Mouse (Mus musculus): ENCODE measurements at regions not wholly inside any gene's neighbourhood (a gene's known extent, or its start where the extent isn't known, plus 50 kb on each side); places are given as distances from the start of the nearest gene placed in this dataset.

- TF ChIP-seq BHLHE40 (IDR thresholded peaks at IDR 0.05; ENCODE audit: borderline replicate concordance, low read depth, low read length) (no peak), CTCF (IDR thresholded peaks at IDR 0.05 in 2 of 3, conservative IDR thresholded peaks at IDR 0.05 in 1 of 3; ENCODE audit: control insufficient read depth in 1 of 3, insufficient read depth in 1 of 3, low read depth in 2 of 3, low read length in 3 of 3, poor library complexity in 1 of 3, severe bottlenecking in 1 of 3) (no peak), SIN3A (IDR thresholded peaks at IDR 0.05; ENCODE audit: low read length) (no peak), NRF1 (IDR thresholded peaks at IDR 0.05; ENCODE audit: insufficient read depth, low read depth, low read length, poor library complexity, severe bottlenecking) (no peak), E2F4 (IDR thresholded peaks at IDR 0.05; ENCODE audit: borderline replicate concordance, low read depth, low read length) (no peak), MXI1 (IDR thresholded peaks at IDR 0.05; ENCODE audit: low read depth, low read length) (no peak), ZMIZ1 (IDR thresholded peaks at IDR 0.05; ENCODE audit: low read depth, low read length) (no peak), MYB (IDR thresholded peaks at IDR 0.05; ENCODE audit: low read depth, low read length) (no peak), RCOR1 (IDR thresholded peaks at IDR 0.05; ENCODE audit: low read depth, low read length) (no peak), USF2 (IDR thresholded peaks at IDR 0.05; ENCODE audit: borderline replicate concordance in 1 of 2, insufficient read depth in 1 of 2, low read depth in 1 of 2, low read length in 2 of 2) (no peak), CHD2 (IDR thresholded peaks at IDR 0.05; ENCODE audit: low read length) (no peak), ZNF384 (IDR thresholded peaks at IDR 0.05; ENCODE audit: low read depth, low read length) (no peak), KAT2A (conservative IDR thresholded peaks at IDR 0.05; ENCODE audit: low read depth, low read length) (no peak), ZKSCAN1 (IDR thresholded peaks at IDR 0.05; ENCODE audit: low read depth, low read length) (no peak), MAX (IDR thresholded peaks at IDR 0.05; ENCODE audit: low read length) (no peak), ELF1 (IDR thresholded peaks at IDR 0.05; ENCODE audit: low read depth, low read length) (no peak)
- H3K27me3 ChIP-seq (ENCODE audit: control insufficient read depth in 1 of 2, insufficient read depth in 2 of 2, low read length in 2 of 2): peaks cover 0 to 7% of the 10 kb centered on the region in 2 experiments
- H3K27ac ChIP-seq (ENCODE audit: control insufficient read depth, low read depth, low read length): no peak overlapping the region
These were observed 171.9 kb downstream of the Rpap3 start for GRCm38 (mm10) chr15:97533553-97534291.

GRCm38 (mm10) chr15:97532346-97532910, 173.2 kb downstream of the Rpap3 start:
- no peaks in the 10 kb centered on the region for H3K79me2 ChIP-seq (ENCODE audit: control insufficient read depth, insufficient read depth, low read length, poor library complexity)

More at GRCm38 (mm10) chr15:97533553-97534291, 171.9 kb downstream of the Rpap3 start:
- Histone ChIP-seq H3K79me2 (ENCODE audit: control insufficient read depth, insufficient read depth, low read length, poor library complexity) (no peaks in the 10 kb centered on the region), H3K4me1 (ENCODE audit: control insufficient read depth in 1 of 2, insufficient read depth in 2 of 2, low read length in 2 of 2) (no peaks in the 10 kb centered on the region), H3K36me3 (ENCODE audit: control insufficient read depth in 1 of 2, insufficient read depth in 2 of 2, low read length in 2 of 2) (no peaks in the 10 kb centered on the region), H3K4me3 (ENCODE audit: control insufficient read depth in 1 of 2, insufficient read depth in 1 of 2, low read depth in 2 of 2, low read length in 2 of 2) (no peak overlapping the region), H3K9ac (ENCODE audit: control insufficient read depth, low read depth, low read length, poor library complexity, severe bottlenecking) (no peak overlapping the region), H3K9me3 (replicated peaks; ENCODE audit: insufficient read depth, low read length) (no peaks in the 10 kb centered on the region)
- no peak for DNase-seq (ENCODE audit: low read depth, low spot score)

More at GRCm38 (mm10) chr15:97532346-97532910, 173.2 kb downstream of the Rpap3 start:
- Histone ChIP-seq H3K4me1 (ENCODE audit: control insufficient read depth in 1 of 2, insufficient read depth in 2 of 2, low read length in 2 of 2) (no peaks in the 10 kb centered on the region), H3K9ac (ENCODE audit: control insufficient read depth, low read depth, low read length, poor library complexity, severe bottlenecking) (no peak overlapping the region), H3K27ac (ENCODE audit: control insufficient read depth, low read depth, low read length) (no peak overlapping the region), H3K4me3 (ENCODE audit: control insufficient read depth in 1 of 2, insufficient read depth in 1 of 2, low read depth in 2 of 2, low read length in 2 of 2) (no peak overlapping the region), H3K27me3 (ENCODE audit: control insufficient read depth in 1 of 2, insufficient read depth in 2 of 2, low read length in 2 of 2) (peaks cover 0 to 5% of the 10 kb centered on the region in 2 experiments), H3K9me3 (replicated peaks; ENCODE audit: insufficient read depth, low read length) (no peaks in the 10 kb centered on the region), H3K36me3 (ENCODE audit: control insufficient read depth in 1 of 2, insufficient read depth in 2 of 2, low read length in 2 of 2) (no peaks in the 10 kb centered on the region)
- peak; percentile 30 for DNase-seq (ENCODE audit: low read depth, low spot score)
- TF ChIP-seq SMC3 (IDR thresholded peaks at IDR 0.05; ENCODE audit: low read depth, low read length) (no peak), ZKSCAN1 (IDR thresholded peaks at IDR 0.05; ENCODE audit: low read depth, low read length) (no peak), MXI1 (IDR thresholded peaks at IDR 0.05; ENCODE audit: low read depth, low read length) (no peak), UBTF (IDR thresholded peaks at IDR 0.05; ENCODE audit: borderline replicate concordance, insufficient read depth, low read depth, low read length) (no peak), TCF12 (IDR thresholded peaks at IDR 0.05; ENCODE audit: low read depth, low read length) (no peak), MYB (IDR thresholded peaks at IDR 0.05; ENCODE audit: low read depth, low read length) (no peak), JUND (IDR thresholded peaks at IDR 0.05; ENCODE audit: low read depth, low read length) (no peak), CHD1 (IDR thresholded peaks at IDR 0.05; ENCODE audit: low read depth, low read length) (no peak), CHD2 (IDR thresholded peaks at IDR 0.05; ENCODE audit: low read length) (no peak), MAFK (IDR thresholded peaks at IDR 0.05; ENCODE audit: borderline replicate concordance, low read depth, low read length) (no peak), CTCF (IDR thresholded peaks at IDR 0.05 in 2 of 3, conservative IDR thresholded peaks at IDR 0.05 in 1 of 3; ENCODE audit: control insufficient read depth in 1 of 3, insufficient read depth in 1 of 3, low read depth in 2 of 3, low read length in 3 of 3, poor library complexity in 1 of 3, severe bottlenecking in 1 of 3) (no peak), RAD21 (IDR thresholded peaks at IDR 0.05; ENCODE audit: low read depth, low read length) (no peak), GATA1 (IDR thresholded peaks at IDR 0.05; ENCODE audit: low read depth, low read length) (no peak)

Measured in MEL (cell line).